Mouse (Mus musculus) embryonic facial prominence, embryonic 13.5 days (tissue): ENCODE measurements around the gene Med13l. TPM values are rescaled to one million over a fixed set of nuclear protein-coding genes. Genes with fewer than 3 reads are reported as not detected.

Experiments used
- ATAC-seq: fragments of 200-750 bp; cut with Nextera tagmentation; 2 replicates; pipeline ENCODE4 v1.8.0; 2017; ENCODE audit warnings: low read depth; ENCODE audit not compliant: insufficient number of reproducible peaks, insufficient read depth, low FRiP score, low TSS enrichment
- H3K27ac ChIP-seq: fragments of 300-500 bp; sonication (generic); 2 replicates; pipeline ENCODE4 v1.5.1; 2015; ENCODE audit warnings: moderate library complexity, mild to moderate bottlenecking, inconsistent platforms
- H3K27me3 ChIP-seq: fragments of 300-500 bp; sonication (generic); 2 replicates; pipeline ENCODE4 v1.6.1; 2015; ENCODE audit warnings: mild to moderate bottlenecking, inconsistent platforms
- H3K36me3 ChIP-seq: fragments of 300-500 bp; sonication (generic); 2 replicates; pipeline ENCODE4 v1.6.1; 2015; ENCODE audit warnings: mild to moderate bottlenecking, inconsistent platforms
- H3K4me1 ChIP-seq: fragments of 300-500 bp; sonication (generic); 2 replicates; pipeline ENCODE4 v1.6.1; 2015; ENCODE audit warnings: inconsistent platforms
- H3K4me2 ChIP-seq: fragments of 300-500 bp; sonication (generic); 2 replicates; pipeline ENCODE4 v1.6.1; 2015; ENCODE audit warnings: moderate library complexity, mild to moderate bottlenecking, inconsistent platforms
- H3K4me3 ChIP-seq: fragments of 300-500 bp; sonication (generic); 2 replicates; pipeline ENCODE4 v1.5.1; 2015; ENCODE audit warnings: mild to moderate bottlenecking, inconsistent platforms
- H3K9ac ChIP-seq: fragments of 300-500 bp; sonication (generic); 2 replicates; pipeline ENCODE4 v1.6.1; 2015; ENCODE audit warnings: mild to moderate bottlenecking, inconsistent platforms
- H3K9me3 ChIP-seq: fragments of 300-500 bp; sonication (generic); 2 replicates; pipeline ENCODE4 v1.6.1; 2016; ENCODE audit warnings: inconsistent platforms
- WGBS: fragments of 180-500 bp; shearing (Covaris S2); methylation state at CpG from one replicate; pipeline ENCODE4 v1.1.7; 2015; ENCODE audit warnings: mixed read lengths; 5-methylcytosine and 5-hydroxymethylcytosine counted together
- polyA plus RNA-seq: library from polyadenylated mRNA; unstranded; fragments of >200 nt; fragmentation: Nextera tagmentation; extraction: Ambion mirVana; gene quantifications from 2 replicates; pipeline ENCODE4 v1.2.1, GENCODE M21; 2015

The Med13l gene
- polyA plus RNA-seq, 1 experiment from 2014 or later = 16.6 TPM

GRCm38 (mm10) chr5:118680853-118681252 lies 120.4 kb downstream of the Med13l start:
- no peak overlapping the region for H3K4me3 ChIP-seq
- H3K27ac ChIP-seq = no peak overlapping the region
- 93% methylated on average over 13 of the region's 13 CpGs for WGBS
- H3K36me3 ChIP-seq = peaks cover 26% of the 10 kb centered on the region
- ATAC-seq = no peak
- no peaks in the 10 kb centered on the region for H3K27me3 ChIP-seq
- no peak overlapping the region for H3K9ac ChIP-seq
- peaks cover 11% of the 10 kb centered on the region for H3K4me1 ChIP-seq
- no peaks in the 10 kb centered on the region for H3K9me3 ChIP-seq
- no peak overlapping the region for H3K4me2 ChIP-seq

- no peak overlapping the region for H3K4me2 ChIP-seq
- 86% methylated on average over 6 of the region's 6 CpGs for WGBS
- H3K36me3 ChIP-seq = peaks cover 26% of the 10 kb centered on the region
- no peak for ATAC-seq
- no peaks in the 10 kb centered on the region for H3K27me3 ChIP-seq
- H3K9ac ChIP-seq = no peak overlapping the region
- H3K9me3 ChIP-seq = no peaks in the 10 kb centered on the region
- no peak overlapping the region for H3K27ac ChIP-seq
- 0 out of 2 replicates have a peak, but pooled peaks cover 5% of the 10 kb centered on the region for H3K4me1 ChIP-seq
- H3K4me3 ChIP-seq = no peak overlapping the region
Measured at GRCm38 (mm10) chr5:118682007-118682406, 121.5 kb downstream of the Med13l start.

GRCm38 (mm10) chr5:118685145-118685544 lies 124.7 kb downstream of the Med13l start:
- H3K4me2 ChIP-seq = no peak overlapping the region
- no peak for ATAC-seq
- 90% methylated on average over 8 of the region's 8 CpGs for WGBS
- H3K27ac ChIP-seq = no peak overlapping the region
- H3K36me3 ChIP-seq = peaks cover 26% of the 10 kb centered on the region
- H3K4me3 ChIP-seq = no peak overlapping the region
- no peak overlapping the region for H3K9ac ChIP-seq
- no peaks in the 10 kb centered on the region for H3K27me3 ChIP-seq
- H3K9me3 ChIP-seq = no peaks in the 10 kb centered on the region
- H3K4me1 ChIP-seq = no peaks in the 10 kb centered on the region

GRCm38 (mm10) chr5:118686021-118686420 lies 125.5 kb downstream of the Med13l start:
- H3K36me3 ChIP-seq = peaks cover 17% of the 10 kb centered on the region
- no peak overlapping the region for H3K9ac ChIP-seq
- H3K4me2 ChIP-seq = no peak overlapping the region
- no peak overlapping the region for H3K4me3 ChIP-seq
- H3K4me1 ChIP-seq = no peaks in the 10 kb centered on the region
- ATAC-seq = no peak
- H3K27ac ChIP-seq = no peak overlapping the region
- 86% methylated on average over 4 of the region's 4 CpGs for WGBS
- no peaks in the 10 kb centered on the region for H3K27me3 ChIP-seq
- H3K9me3 ChIP-seq = no peaks in the 10 kb centered on the region

GRCm38 (mm10) chr5:118688886-118689835 lies 128.7 kb downstream of the Med13l start:
- no peaks in the 10 kb centered on the region for H3K27me3 ChIP-seq
- H3K4me3 ChIP-seq = no peak overlapping the region
- H3K4me2 ChIP-seq = no peak overlapping the region
- H3K36me3 ChIP-seq = peaks cover 7% of the 10 kb centered on the region; the same call in 1 of the 2 replicates
- 88% methylated on average over 15 of the region's 15 CpGs for WGBS
- no peaks in the 10 kb centered on the region; the same call in 1 of the 2 replicates for H3K4me1 ChIP-seq
- no peak overlapping the region for H3K9ac ChIP-seq
- H3K27ac ChIP-seq = no peak overlapping the region
- H3K9me3 ChIP-seq = no peaks in the 10 kb centered on the region
- ATAC-seq = no peak

GRCm38 (mm10) chr5:118691025-118691709 lies 130.7 kb downstream of the Med13l start:
- no peak overlapping the region for H3K9ac ChIP-seq
- no peaks in the 10 kb centered on the region for H3K27me3 ChIP-seq
- peaks cover 7% of the 10 kb centered on the region; the same call in 1 of the 2 replicates for H3K36me3 ChIP-seq
- H3K9me3 ChIP-seq = no peaks in the 10 kb centered on the region
- no peak overlapping the region for H3K4me3 ChIP-seq
- no peak overlapping the region for H3K27ac ChIP-seq
- ATAC-seq = no peak
- no peaks in the 10 kb centered on the region; the same call in 1 of the 2 replicates for H3K4me1 ChIP-seq
- WGBS = 85% methylated on average over 10 of the region's 10 CpGs
- H3K4me2 ChIP-seq = no peak overlapping the region

- no peak for ATAC-seq
- Histone ChIP-seq H3K4me1 (peaks cover 5% of the 10 kb centered on the region; the same call in 1 of the 2 replicates), H3K9me3 (no peaks in the 10 kb centered on the region), H3K27ac (no peak overlapping the region), H3K4me3 (no peak overlapping the region), H3K4me2 (no peak overlapping the region), H3K9ac (no peak overlapping the region), H3K36me3 (peaks cover 7% of the 10 kb centered on the region; the same call in 1 of the 2 replicates), H3K27me3 (no peaks in the 10 kb centered on the region)
- WGBS = 61% methylated on average over 7 of the region's 7 CpGs
Measured at GRCm38 (mm10) chr5:118691710-118692040, 131.2 kb downstream of the Med13l start.

- Histone ChIP-seq H3K4me3 (no peak overlapping the region), H3K9me3 (no peaks in the 10 kb centered on the region), H3K36me3 (peaks cover 7% of the 10 kb centered on the region; the same call in 1 of the 2 replicates), H3K9ac (no peak overlapping the region), H3K4me2 (no peak overlapping the region), H3K4me1 (peaks cover 9% of the 10 kb centered on the region; the same call in 1 of the 2 replicates), H3K27me3 (no peaks in the 10 kb centered on the region), H3K27ac (no peak overlapping the region)
- no peak for ATAC-seq
- WGBS = 88% methylated on average over 9 of the region's 9 CpGs
Measured at GRCm38 (mm10) chr5:118693996-118694395, 133.5 kb downstream of the Med13l start.

GRCm38 (mm10) chr5:118697073-118697472 lies 136.6 kb downstream of the Med13l start:
- H3K9me3 ChIP-seq = no peaks in the 10 kb centered on the region
- H3K36me3 ChIP-seq = peaks cover 4% of the 10 kb centered on the region; the same call in 1 of the 2 replicates
- no peak overlapping the region for H3K4me2 ChIP-seq
- H3K9ac ChIP-seq = no peak overlapping the region
- H3K4me3 ChIP-seq = no peak overlapping the region
- H3K4me1 ChIP-seq = peaks cover 24% of the 10 kb centered on the region
- 86% methylated on average over 7 of the region's 7 CpGs for WGBS
- no peak overlapping the region for H3K27ac ChIP-seq
- no peaks in the 10 kb centered on the region for H3K27me3 ChIP-seq
- no peak for ATAC-seq

GRCm38 (mm10) chr5:118700978-118701377 lies 140.5 kb downstream of the Med13l start:
- H3K27me3 ChIP-seq = no peaks in the 10 kb centered on the region
- ATAC-seq = no peak
- no peak overlapping the region for H3K4me3 ChIP-seq
- WGBS = 87% methylated on average over 4 of the region's 4 CpGs
- H3K4me1 ChIP-seq = peaks cover 56% of the 10 kb centered on the region
- H3K27ac ChIP-seq = no peak overlapping the region
- no peak overlapping the region for H3K9ac ChIP-seq
- no peaks in the 10 kb centered on the region for H3K9me3 ChIP-seq
- H3K36me3 ChIP-seq = no peaks in the 10 kb centered on the region
- no peak overlapping the region for H3K4me2 ChIP-seq

- ATAC-seq = no peak
- no peaks in the 10 kb centered on the region for H3K36me3 ChIP-seq
- peaks cover 64% of the 10 kb centered on the region for H3K4me1 ChIP-seq
- H3K4me2 ChIP-seq = no peak overlapping the region
- no peaks in the 10 kb centered on the region for H3K27me3 ChIP-seq
- H3K27ac ChIP-seq = no peak overlapping the region
- H3K9ac ChIP-seq = no peak overlapping the region
- H3K4me3 ChIP-seq = no peak overlapping the region
- 40% methylated on average over 9 of the region's 9 CpGs for WGBS
- no peaks in the 10 kb centered on the region for H3K9me3 ChIP-seq
Measured at GRCm38 (mm10) chr5:118702674-118703073, 142.2 kb downstream of the Med13l start.
